Mouse (Mus musculus) myocyte (in vitro differentiated cells): ENCODE data around the gene Tas2r119. TPM values are rescaled to one million over a fixed set of nuclear protein-coding genes. Genes with fewer than 3 reads are reported as not detected.

Experiments
- H3K27me3 ChIP-seq: one replicate; pipeline ENCODE4 v1.6.1; 2011; ENCODE audit not compliant: control insufficient read depth, insufficient read depth, insufficient read length
- H3K36me3 ChIP-seq: one replicate; pipeline ENCODE4 v1.6.1; 2011; ENCODE audit not compliant: control insufficient read depth, insufficient read depth
- H3K4me2 ChIP-seq: one replicate; pipeline ENCODE4 v1.6.1; 2011; ENCODE audit warnings: low read depth, control low read depth
- H3K4me3 ChIP-seq: one replicate; pipeline ENCODE4 v1.5.1; 2011; ENCODE audit warnings: mild to moderate bottlenecking, control low read depth, moderate library complexity
- H3K79me2 ChIP-seq: one replicate; pipeline ENCODE4 v1.6.1; 2011; ENCODE audit not compliant: control insufficient read depth, insufficient read depth
- H3ac ChIP-seq: one replicate; pipeline ENCODE4 v1.6.1; 2011; ENCODE audit not compliant: control insufficient read depth, insufficient read length
- CEBPB ChIP-seq: IDR thresholded peaks from 2 replicates; pipeline ENCODE4 v1.6.1; 2011; ENCODE audit warnings: mild to moderate bottlenecking, moderate library complexity; ENCODE audit not compliant: poor library complexity, insufficient read depth, severe bottlenecking
- E2F4 ChIP-seq: IDR thresholded peaks from one replicate; pipeline ENCODE4 v1.6.1; 2011; ENCODE audit warnings: mild to moderate bottlenecking, control low read depth, moderate library complexity; ENCODE audit not compliant: insufficient read depth
- MAX ChIP-seq: IDR thresholded peaks from one replicate; pipeline ENCODE4 v1.6.1; 2011; ENCODE audit warnings: low read depth, mild to moderate bottlenecking, control low read depth
- MYOD1 ChIP-seq, 3 experiments: IDR thresholded peaks; one replicate each; pipeline ENCODE4 v1.6.1; 2011; ENCODE audit warnings: control low read depth in 2 of 3, low read depth in 2 of 3, mild to moderate bottlenecking in 2 of 3, moderate library complexity in 1 of 3; ENCODE audit not compliant: insufficient read length in 2 of 3, control insufficient read depth in 1 of 3
- MYOG ChIP-seq, 3 experiments: IDR thresholded peaks; one replicate each; pipeline ENCODE4 v1.6.1; 2011; ENCODE audit warnings: control low read depth in 2 of 3, low read depth in 2 of 3, mild to moderate bottlenecking in 2 of 3; ENCODE audit not compliant: insufficient read length in 2 of 3, control insufficient read depth in 1 of 3, insufficient read depth in 1 of 3
- POLR2A ChIP-seq: IDR thresholded peaks from one replicate; pipeline ENCODE4 v1.6.1; 2011; ENCODE audit warnings: low read depth, mild to moderate bottlenecking, control low read depth, moderate library complexity; ENCODE audit not compliant: insufficient read length
- POLR2AphosphoS2 ChIP-seq: IDR thresholded peaks from one replicate; pipeline ENCODE4 v1.6.1; 2011; ENCODE audit warnings: low read depth, control low read depth; ENCODE audit not compliant: insufficient read length
- REST ChIP-seq: IDR thresholded peaks from one replicate; pipeline ENCODE4 v1.6.1; 2011; ENCODE audit warnings: mild to moderate bottlenecking, control low read depth, moderate library complexity; ENCODE audit not compliant: insufficient read depth, insufficient read length
- SRF ChIP-seq: IDR thresholded peaks from one replicate; pipeline ENCODE4 v1.6.1; 2011; ENCODE audit warnings: low read depth; ENCODE audit not compliant: control insufficient read depth, insufficient read length
- TCF12 ChIP-seq: IDR thresholded peaks from one replicate; pipeline ENCODE4 v1.6.1; 2011; ENCODE audit warnings: mild to moderate bottlenecking, control low read depth; ENCODE audit not compliant: poor library complexity, insufficient read depth, severe bottlenecking
- TCF3 ChIP-seq: IDR thresholded peaks from one replicate; pipeline ENCODE4 v1.6.1; 2011; ENCODE audit warnings: low read depth, control low read depth; ENCODE audit not compliant: insufficient read length
- USF1 ChIP-seq: IDR thresholded peaks from one replicate; pipeline ENCODE4 v1.6.1; 2011; ENCODE audit warnings: low read depth, mild to moderate bottlenecking, control low read depth, moderate library complexity
- polyA plus RNA-seq: library from polyadenylated mRNA; unstranded; fragments of >200 nt; fragmentation: generic; extraction: Trizol; gene quantifications from one replicate; pipeline ENCODE4 v1.2.1, GENCODE M21; 2012; ENCODE audit warnings: missing spikeins

Tas2r119 gene
- polyA plus RNA-seq, 1 experiment: not detected

DNA sequence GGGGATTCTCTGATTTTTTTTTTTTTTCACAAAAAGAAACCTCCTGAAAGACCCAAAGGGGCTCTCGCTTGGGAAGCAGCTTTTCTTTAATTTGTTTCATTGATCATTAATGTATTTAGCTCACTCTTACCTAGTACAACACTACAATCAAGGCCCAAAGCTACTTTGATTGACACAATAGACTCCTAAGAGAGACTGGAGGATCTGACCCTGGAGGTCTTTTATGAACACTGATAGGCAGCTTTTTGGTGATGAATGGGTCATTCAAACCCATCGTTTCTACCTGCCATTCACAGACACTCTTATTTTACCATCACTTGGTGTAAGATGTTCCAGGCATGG, 4.1 kb upstream of the Tas2r119 start:
- no peak overlapping the region for H3K4me3 ChIP-seq
- H3ac ChIP-seq: no peak overlapping the region
- no peaks in the 10 kb centered on the region for H3K79me2 ChIP-seq
- no peak overlapping the region for H3K4me2 ChIP-seq
- H3K36me3 ChIP-seq: no peaks in the 10 kb centered on the region
- H3K27me3 ChIP-seq: no peaks in the 10 kb centered on the region
- no peak for TF ChIP-seq CEBPB
- TF ChIP-seq MYOD1 (IDR thresholded peaks at IDR 0.05; ENCODE audit: control insufficient read depth in 1 of 3, insufficient read length in 2 of 3, low read depth in 2 of 3): no peak
- no peak for TF ChIP-seq POLR2A
- TF ChIP-seq TCF3: no peak
- TF ChIP-seq REST: no peak
- TF ChIP-seq TCF12: no peak
- no peak for TF ChIP-seq POLR2AphosphoS2
- TF ChIP-seq USF1: no peak
- TF ChIP-seq E2F4: no peak
- no peak for TF ChIP-seq SRF
- no peak for TF ChIP-seq MYOG (IDR thresholded peaks at IDR 0.05; ENCODE audit: control insufficient read depth in 1 of 3, insufficient read depth in 1 of 3, insufficient read length in 2 of 3, low read depth in 2 of 3)
- TF ChIP-seq MAX: no peak

- H3K4me2 ChIP-seq: peak overlapping the region; percentile 7
- H3K4me3 ChIP-seq: no peak overlapping the region
These were observed 3.1 kb downstream of the Tas2r119 start for GRCm38 (mm10) chr15:32180010-32180725.

DNA sequence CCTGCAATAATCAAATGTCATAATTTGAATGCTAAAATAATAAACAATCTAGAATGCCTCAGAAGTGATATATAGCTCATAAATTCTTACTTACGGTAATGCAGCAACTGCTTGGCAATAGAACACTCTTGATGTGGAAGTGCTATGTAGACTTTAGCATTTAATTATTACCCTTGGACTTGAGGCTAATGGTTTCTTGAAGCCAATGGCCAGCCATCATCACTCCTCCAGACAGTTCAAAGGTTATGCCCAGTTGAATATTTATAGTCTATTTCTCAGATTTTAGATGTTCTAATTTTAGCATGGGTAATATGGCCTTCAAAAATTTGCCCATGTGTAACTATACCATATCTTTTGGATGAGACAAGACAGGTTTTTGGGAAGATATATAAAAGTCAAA, 4.9 kb downstream of the Tas2r119 start:
- Histone ChIP-seq H3K27me3 (no peaks in the 10 kb centered on the region), H3K4me2 (no peak overlapping the region)
- no peak for TF ChIP-seq MYOG (IDR thresholded peaks at IDR 0.05; ENCODE audit: control insufficient read depth in 1 of 3, insufficient read depth in 1 of 3, insufficient read length in 2 of 3, low read depth in 2 of 3)
- TF ChIP-seq POLR2A: no peak
- no peak for TF ChIP-seq POLR2AphosphoS2
- no peak for TF ChIP-seq SRF
- TF ChIP-seq E2F4: no peak
- no peak for TF ChIP-seq TCF3
- no peak for TF ChIP-seq CEBPB
- no peak for TF ChIP-seq MAX
- TF ChIP-seq REST: no peak

More at GRCm38 (mm10) chr15:32180010-32180725, 3.1 kb downstream of the Tas2r119 start:
- Histone ChIP-seq H3K36me3 (no peaks in the 10 kb centered on the region), H3ac (no peak overlapping the region), H3K79me2 (no peaks in the 10 kb centered on the region), H3K27me3 (no peaks in the 10 kb centered on the region)
- TF ChIP-seq REST (no peak), E2F4 (no peak), MYOD1 (IDR thresholded peaks at IDR 0.05; ENCODE audit: control insufficient read depth in 1 of 3, insufficient read length in 2 of 3, low read depth in 2 of 3) (peak in 2 of 3 experiments; percentile 30 to 62), TCF3 (no peak)

GRCm38 (mm10) chr15:32184964-32185363, 7.9 kb downstream of the Tas2r119 start:
- H3K4me2 ChIP-seq: peak overlapping the region; percentile 1
- H3K36me3 ChIP-seq: no peaks in the 10 kb centered on the region
- H3ac ChIP-seq: no peak overlapping the region
- H3K79me2 ChIP-seq: no peaks in the 10 kb centered on the region
- H3K27me3 ChIP-seq: no peaks in the 10 kb centered on the region
- TF ChIP-seq REST: no peak
- TF ChIP-seq MYOG (IDR thresholded peaks at IDR 0.05; ENCODE audit: control insufficient read depth in 1 of 3, insufficient read depth in 1 of 3, insufficient read length in 2 of 3, low read depth in 2 of 3): peak in 2 of 3 experiments; percentile 14 to 35
- TF ChIP-seq TCF12: peak; percentile 15
- TF ChIP-seq MYOD1 (IDR thresholded peaks at IDR 0.05; ENCODE audit: control insufficient read depth in 1 of 3, insufficient read length in 2 of 3, low read depth in 2 of 3): peak; percentile 55 to 81 (median 62)
- H3K4me3 ChIP-seq: no peak overlapping the region

More for the DNA sequence above, 4.9 kb downstream of the Tas2r119 start:
- Histone ChIP-seq H3ac (no peak overlapping the region), H3K79me2 (no peaks in the 10 kb centered on the region), H3K36me3 (no peaks in the 10 kb centered on the region), H3K4me3 (no peak overlapping the region)

DNA sequence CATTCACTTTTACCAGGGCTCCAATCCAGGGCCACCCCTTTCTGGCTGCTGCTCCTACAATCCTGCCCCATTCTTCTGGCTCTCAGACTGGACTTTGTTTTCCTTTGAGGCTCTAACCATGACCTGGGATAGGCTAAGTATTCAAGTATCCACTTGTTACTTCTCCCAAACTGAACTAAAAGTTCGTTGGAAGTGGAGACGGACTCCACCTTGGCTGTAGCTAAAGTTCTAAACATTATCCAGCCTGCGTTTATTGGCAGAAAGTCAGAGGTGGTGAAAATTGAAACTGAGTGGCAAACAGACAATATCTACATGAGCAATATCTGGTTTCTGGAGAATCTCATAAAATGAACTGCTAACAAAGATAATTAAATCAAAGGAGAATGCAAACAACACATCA, 12.8 kb downstream of the Tas2r119 start:
- Histone ChIP-seq H3K79me2 (no peaks in the 10 kb centered on the region), H3ac (no peak overlapping the region), H3K4me2 (no peak overlapping the region), H3K27me3 (no peaks in the 10 kb centered on the region), H3K36me3 (no peaks in the 10 kb centered on the region), H3K4me3 (no peak overlapping the region)
- TF ChIP-seq MAX: no peak
- no peak for TF ChIP-seq E2F4
- TF ChIP-seq REST: no peak
- no peak for TF ChIP-seq MYOD1 (IDR thresholded peaks at IDR 0.05; ENCODE audit: control insufficient read depth in 1 of 3, insufficient read length in 2 of 3, low read depth in 2 of 3)
- no peak for TF ChIP-seq TCF3
- TF ChIP-seq MYOG (IDR thresholded peaks at IDR 0.05; ENCODE audit: control insufficient read depth in 1 of 3, insufficient read depth in 1 of 3, insufficient read length in 2 of 3, low read depth in 2 of 3): no peak
- TF ChIP-seq POLR2AphosphoS2: no peak
- no peak for TF ChIP-seq USF1
- TF ChIP-seq SRF: no peak
- TF ChIP-seq CEBPB: no peak
- TF ChIP-seq TCF12: no peak
- no peak for TF ChIP-seq POLR2A
